Mouse (Mus musculus): Measurements from ENCODE around the gene Adamtsl4. TPM values are rescaled to one million over a fixed set of nuclear protein-coding genes. Genes with fewer than 3 reads are reported as not detected.
"Not testable (repeated sequence)": the region's sequence is repeated elsewhere in the genome, so short reads cannot be mapped to it uniquely, and the experiment has no call there.

The Adamtsl4 gene
- total RNA-seq, 2 experiments from 2014 or later, result 25.9 to 30.8 TPM

DNA sequence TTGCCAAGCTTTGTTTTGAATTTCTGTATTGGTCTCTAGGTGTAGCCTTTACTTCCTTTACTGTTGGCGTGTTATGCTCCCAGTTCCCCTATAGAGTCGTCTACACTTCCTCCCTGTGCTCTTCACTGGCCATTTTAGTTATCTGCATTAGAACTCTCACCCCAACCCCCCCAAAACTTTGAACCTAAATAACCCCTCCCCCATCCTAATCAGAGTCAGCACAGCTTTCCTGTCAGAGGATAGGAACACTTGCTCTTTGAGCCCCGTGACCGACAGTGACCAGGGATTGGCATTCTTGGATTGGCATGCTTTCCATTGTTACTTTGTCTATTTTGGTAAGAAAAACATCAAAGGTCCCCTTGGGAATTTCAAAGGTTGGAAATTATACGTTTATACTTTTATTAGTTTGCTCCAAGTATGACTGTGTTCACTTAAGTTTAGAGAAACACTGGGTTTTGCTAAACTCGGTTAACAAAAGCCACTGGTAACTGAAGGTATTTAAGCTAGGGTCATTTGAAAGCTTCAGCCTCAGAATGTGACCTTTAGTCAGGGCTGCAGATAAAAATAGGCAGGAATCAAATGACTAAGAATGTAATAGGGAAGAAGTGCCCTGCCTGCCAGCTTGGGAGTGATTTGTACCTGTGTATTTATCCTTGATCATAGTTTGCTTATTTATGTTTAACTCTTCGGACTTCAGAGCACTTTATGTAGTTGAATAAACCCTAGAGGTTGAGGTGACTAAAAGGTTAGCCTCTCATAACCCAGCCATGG is 25.6 kb downstream of the Adamtsl4 start:
- no peak for DNase-seq (ENCODE audit: low spot score)

DNA sequence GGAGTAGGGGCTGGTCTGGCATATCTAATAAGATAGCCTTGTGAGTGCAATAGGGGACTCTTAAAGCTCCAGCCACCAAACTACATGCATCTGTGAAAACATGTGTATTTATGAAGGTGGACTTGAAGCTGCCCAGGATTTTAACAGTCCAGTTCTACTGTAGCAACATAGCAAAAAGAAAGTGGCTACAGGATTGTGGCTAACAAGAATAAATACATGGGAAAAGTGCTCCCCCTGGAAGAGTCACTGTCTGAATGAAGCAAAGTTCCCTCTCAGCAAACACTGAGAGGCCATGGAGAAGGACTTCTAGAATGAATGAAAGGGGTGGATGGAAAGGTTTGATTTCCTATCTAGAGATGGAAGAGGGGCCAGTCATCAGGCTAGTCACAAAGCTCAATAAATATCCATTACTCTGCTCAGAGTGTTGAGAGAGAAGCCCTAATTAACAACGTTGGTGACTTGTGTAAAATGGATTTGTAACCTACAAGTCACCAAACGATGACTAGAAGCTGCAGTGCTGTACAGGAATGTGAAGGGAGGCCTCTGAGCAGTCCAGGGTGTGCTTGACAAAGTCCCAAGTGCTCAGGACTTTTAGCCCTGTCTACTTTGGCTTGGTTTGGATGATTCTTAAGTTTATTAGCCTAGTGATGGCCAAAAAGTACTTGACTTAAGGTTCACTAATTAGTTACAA is 26.8 kb downstream of the Adamtsl4 start:
- DNase-seq (ENCODE audit: low spot score), result no peak

DNA sequence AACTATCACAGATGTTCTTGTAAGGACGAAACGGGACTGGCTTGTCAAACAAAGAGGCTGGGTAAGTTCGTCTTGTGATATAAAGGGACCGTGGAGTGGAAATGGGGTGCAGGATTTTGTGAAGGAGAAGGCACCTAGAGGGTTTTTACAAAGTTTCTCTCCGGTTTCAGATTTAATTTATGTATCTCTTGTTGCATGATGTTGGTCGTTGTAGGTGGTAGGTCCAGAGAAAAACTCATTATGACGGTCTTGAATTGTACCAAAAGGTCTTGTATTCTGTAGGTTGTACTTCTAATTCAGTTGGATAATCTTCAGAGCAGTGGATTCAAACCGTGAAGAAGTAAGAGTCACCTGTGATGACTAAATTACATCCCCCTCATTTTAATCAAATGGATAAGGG is 27.8 kb downstream of the Adamtsl4 start:
- DNase-seq (ENCODE audit: low spot score), result no peak

DNA sequence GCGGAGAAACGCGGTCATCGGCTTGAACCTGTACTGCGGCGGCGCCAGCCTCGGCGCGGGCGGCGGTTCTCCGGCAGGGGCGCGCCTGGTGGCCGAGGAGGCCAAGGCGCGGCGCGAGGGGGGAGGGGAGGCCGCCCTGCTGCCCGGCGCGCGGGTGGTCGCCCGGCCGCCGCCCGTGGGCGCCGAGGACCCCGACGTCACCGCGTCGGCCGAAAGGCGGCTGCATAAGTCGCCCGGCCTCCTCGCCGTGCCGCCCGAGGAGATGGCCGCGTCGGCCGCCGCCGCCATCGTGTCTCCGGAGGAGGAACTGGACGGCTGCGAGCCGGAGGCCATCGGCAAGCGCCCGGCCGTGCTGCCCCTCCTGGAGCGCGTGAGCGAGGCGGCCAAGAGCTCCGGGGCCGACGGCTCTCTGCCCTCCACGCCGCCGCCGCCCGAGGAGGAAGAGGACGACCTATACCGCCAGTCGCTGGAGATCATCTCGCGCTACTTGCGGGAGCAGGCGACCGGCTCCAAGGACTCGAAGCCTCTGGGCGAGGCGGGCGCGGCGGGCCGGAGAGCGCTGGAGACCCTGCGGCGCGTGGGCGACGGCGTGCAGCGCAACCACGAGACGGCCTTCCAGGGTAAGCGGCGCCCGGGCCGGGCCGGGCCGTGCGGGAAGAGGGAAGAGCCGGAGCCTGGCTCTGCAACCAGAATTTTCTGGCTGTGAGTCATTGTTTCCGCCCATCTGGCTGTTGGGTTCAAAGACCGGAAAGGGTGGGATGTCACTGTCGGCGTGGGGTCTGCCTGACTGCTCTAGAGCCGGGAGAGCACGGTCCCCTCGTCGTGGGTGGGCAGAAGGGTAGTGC is 28.6 kb downstream of the Adamtsl4 start:
- DNase-seq (ENCODE audit: low spot score), result peak; percentile 79

GRCm38 (mm10) chr3:95658236-95658867 is 29.4 kb downstream of the Adamtsl4 start, which contains the start of gene Mcl1:
Gene Mcl1 (plus strand): TSS chr3:95658788.
- DNase-seq (ENCODE audit: low spot score), result peak; percentile 96

GRCm38 (mm10) chr3:95657711-95658110 is 30.0 kb downstream of the Adamtsl4 start:
- DNase-seq (ENCODE audit: low spot score), result no peak

DNA sequence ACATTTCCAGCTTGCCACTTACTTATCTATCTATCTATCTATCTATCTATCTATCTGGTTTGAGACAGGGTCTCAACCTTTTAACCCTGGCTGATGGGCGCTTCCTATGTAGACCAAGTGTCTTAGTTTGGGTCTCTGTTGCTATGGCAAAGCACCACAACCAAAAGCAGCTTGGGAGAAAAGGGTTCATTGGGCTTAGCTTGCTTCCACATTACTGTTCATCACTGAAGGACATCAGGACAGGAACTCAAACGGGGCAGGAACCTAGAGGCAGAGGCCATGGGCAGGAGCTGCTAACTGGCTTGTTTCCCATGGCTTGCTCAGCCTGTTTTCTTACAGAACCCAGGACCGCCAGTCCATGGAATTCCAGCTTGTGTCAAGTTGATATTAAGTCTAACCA is 30.6 kb downstream of the Adamtsl4 start:
- DNase-seq (ENCODE audit: low spot score), result no peak

GRCm38 (mm10) chr3:95655437-95655836 is 32.3 kb downstream of the Adamtsl4 start:
- DNase-seq (ENCODE audit: low spot score), result no peak

DNA sequence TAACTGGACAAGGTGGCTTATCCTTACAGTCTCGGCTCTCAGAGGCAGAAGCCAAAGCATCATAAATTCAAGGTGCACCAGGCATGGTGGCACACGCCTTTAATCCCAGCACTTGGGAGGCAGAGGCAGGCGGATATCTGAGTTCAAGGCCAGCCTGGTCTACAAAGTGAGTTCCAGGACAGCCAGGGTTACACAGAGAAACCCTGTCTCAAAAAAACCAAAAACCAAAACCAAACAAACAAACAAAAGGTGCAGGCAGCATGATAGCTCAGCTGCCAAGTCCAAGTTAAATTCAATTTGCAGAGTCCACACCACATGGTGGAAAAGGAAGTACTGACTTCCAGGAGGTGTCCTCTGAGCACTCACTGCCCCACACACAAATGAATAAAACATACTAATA is 33.3 kb downstream of the Adamtsl4 start:
- not testable (repeated sequence) for DNase-seq (ENCODE audit: low spot score)

- no peak for DNase-seq (ENCODE audit: low spot score)
Observed at GRCm38 (mm10) chr3:95653473-95654034, 34.2 kb downstream of the Adamtsl4 start.

GRCm38 (mm10) chr3:95652871-95653270 is 34.8 kb downstream of the Adamtsl4 start:
- DNase-seq (ENCODE audit: low spot score), result no peak

DNA sequence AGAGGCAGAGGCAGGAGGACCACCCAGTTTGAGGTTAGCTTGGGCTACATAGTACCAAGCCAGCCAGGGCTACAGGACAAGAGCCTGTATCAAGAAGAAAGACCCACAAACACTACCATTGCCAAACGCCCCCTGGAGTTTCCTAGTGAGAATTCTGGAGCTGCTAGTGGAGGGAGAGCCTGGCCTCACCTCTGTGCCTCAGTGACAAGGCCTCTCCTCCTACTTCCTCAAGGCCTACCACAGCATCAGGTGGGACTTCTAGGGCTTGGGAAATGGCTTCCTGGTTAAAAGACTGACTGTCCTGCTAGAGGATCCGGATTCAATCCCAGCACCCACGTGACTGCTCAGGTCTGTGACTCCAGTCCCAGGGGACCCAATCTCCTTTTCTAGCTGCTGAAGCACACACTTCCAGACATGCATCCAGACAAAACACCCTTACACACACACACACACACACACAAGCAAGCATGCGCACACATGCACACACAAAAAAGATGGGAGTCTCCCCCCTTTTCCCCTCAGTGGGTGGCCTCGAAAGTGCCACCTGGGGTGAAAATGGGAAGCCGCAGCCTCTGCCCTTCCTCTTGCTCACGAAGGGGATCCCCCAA is 35.4 kb downstream of the Adamtsl4 start:
- DNase-seq (ENCODE audit: low spot score), result no peak

- no peak for DNase-seq (ENCODE audit: low spot score)
Observed at GRCm38 (mm10) chr3:95651391-95652203, 36.1 kb downstream of the Adamtsl4 start.

- DNase-seq (ENCODE audit: low spot score), result no peak
Observed at GRCm38 (mm10) chr3:95651033-95651373, 36.7 kb downstream of the Adamtsl4 start.

GRCm38 (mm10) chr3:95650276-95651032 is 37.3 kb downstream of the Adamtsl4 start:
- peak; percentile 75 for DNase-seq (ENCODE audit: low spot score)

GRCm38 (mm10) chr3:95648016-95648415 is 39.7 kb downstream of the Adamtsl4 start:
- no peak for DNase-seq (ENCODE audit: low spot score)

DNA sequence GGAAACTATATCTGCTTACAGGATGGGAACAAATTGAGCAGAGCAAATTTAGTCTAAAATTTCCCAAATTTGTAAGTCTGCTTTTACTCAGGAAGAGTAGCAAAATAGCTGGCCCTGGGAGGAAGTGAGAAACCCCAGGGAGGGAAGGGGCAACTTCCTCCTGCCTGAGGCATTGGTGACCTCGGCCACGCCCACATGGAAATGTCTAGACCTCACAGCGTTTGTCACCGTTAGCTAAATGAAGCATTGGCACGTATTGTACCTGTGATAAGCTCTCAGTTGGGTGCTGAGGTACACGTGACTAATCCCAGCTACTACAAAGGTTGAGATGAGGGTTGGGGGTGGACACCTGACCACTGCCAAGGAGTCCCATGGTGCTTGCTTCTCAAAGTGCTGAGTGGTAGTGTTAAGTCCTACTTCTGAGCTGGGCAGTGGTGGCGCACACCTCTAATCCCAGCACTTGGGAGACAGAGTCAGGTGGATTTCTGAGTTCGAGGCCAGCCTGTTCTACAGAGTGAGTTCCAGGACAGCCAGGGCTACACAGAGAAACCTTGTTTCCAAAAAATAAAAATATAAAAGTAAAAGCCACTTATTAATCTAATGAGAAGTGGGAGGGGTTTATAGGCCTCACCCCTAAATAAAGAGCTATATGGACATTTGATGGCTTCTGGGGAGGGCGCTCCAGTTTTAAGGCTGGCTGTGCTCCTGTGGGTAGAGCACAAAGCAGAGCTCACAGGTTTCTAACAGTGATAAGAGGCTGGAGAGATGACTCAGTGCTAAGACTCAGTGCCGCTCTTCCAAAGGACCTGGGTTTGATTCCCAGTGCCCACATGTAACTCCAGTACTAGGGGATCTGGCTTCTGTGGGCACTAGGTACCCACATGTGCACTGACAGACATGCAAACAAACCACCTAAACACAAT is 42.1 kb downstream of the Adamtsl4 start:
- no peak for DNase-seq (ENCODE audit: low spot score)

- no peak for DNase-seq (ENCODE audit: low spot score)
Observed at GRCm38 (mm10) chr3:95643097-95643496, 44.6 kb downstream of the Adamtsl4 start.
